Mouse (Mus musculus) small intestine, adult 10 weeks (tissue): Measurements from ENCODE around the gene Rcl1. TPM values are rescaled to one million over a fixed set of nuclear protein-coding genes. Genes with fewer than 3 reads are reported as not detected.

ENCODE experiments used
- polyA plus RNA-seq: library from polyadenylated mRNA; stranded (reverse); fragments of 350-450 nt; fragmentation: Illumina TruSeq; extraction: RNeasy Lipid Tissue Mini Kit (QIAGEN cat#74804); gene quantifications from one replicate; pipeline ENCODE4 v1.2.3, GENCODE M21; 2014; ENCODE audit warnings: low replicate concordance

The Rcl1 gene
- 1.6 TPM for polyA plus RNA-seq

GRCm38 (mm10) chr19:29100874-29101542 lies at the start of gene Rcl1:
Gene Rcl1, plus strand, starts transcription at chr19:29101375.

Other genes with a start within 250 kb of the Rcl1 start
- gene Plpp6, start 137.4 kb upstream of the Rcl1 start, polyA plus RNA-seq: 109 TPM
- 12.4 TPM for gene 4430402I18Rik, start 133.6 kb upstream of the Rcl1 start, polyA plus RNA-seq
- 50.2 TPM for gene Cdc37l1, start 111.0 kb upstream of the Rcl1 start, polyA plus RNA-seq
- 442 TPM for gene Ak3, start 53.4 kb upstream of the Rcl1 start, polyA plus RNA-seq
- gene Jak2, start 150.5 kb downstream of the Rcl1 start, polyA plus RNA-seq: 233 TPM
- gene Insl6, start 224.0 kb downstream of the Rcl1 start, polyA plus RNA-seq: 38.7 TPM
- gene Rln1, start 233.3 kb downstream of the Rcl1 start, polyA plus RNA-seq: not detected